Mouse (Mus musculus): ENCODE results near the gene Plekhg4. TPM values are rescaled to one million over a fixed set of nuclear protein-coding genes. Genes with fewer than 3 reads are reported as not detected.

The Plekhg4 gene
- polyA plus RNA-seq, 1 experiment from 2014 or later: not detected

DNA sequence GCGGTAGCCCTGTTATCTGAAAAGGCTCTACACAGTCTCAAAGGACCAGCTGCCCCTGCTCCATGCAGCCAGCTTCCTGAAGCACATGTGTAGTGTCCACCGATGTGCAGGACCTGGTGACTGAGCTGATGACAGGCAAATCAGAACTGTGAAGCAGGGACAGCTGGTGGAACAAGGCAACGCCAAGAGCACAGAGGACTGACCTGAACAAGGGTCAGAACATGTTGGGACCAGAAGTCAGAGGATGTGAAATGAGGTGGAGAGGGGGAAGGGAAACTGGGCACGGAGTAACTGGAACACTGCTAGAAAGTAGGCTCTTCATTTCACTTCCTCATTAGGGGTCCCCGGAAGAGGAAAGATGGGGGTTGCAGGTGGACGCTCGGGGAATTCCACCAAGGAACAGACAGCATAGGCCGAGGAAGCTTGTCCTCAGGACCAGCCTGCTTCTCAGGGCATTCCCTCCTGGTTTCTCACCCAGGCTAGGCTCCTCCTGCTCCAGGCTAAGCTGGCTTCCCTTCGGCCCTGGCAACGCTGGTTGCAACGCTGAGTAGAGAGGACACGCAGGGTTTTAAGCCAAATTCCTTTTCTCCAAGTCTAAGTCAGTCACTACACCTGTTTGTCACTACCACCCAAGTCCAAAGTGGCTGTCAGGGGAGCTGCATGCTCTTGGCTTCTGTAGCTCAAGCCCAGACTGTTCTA is 20.2 kb downstream of the Plekhg4 start:
- no peak overlapping the region for H3K27ac ChIP-seq (ENCODE audit: low read depth)
- DNase-seq: no peak
- no peak overlapping the region for H3K4me3 ChIP-seq (ENCODE audit: low read depth, low read length)
- no peak overlapping the region; the same call in 1 of the 2 replicates for H3K9ac ChIP-seq (replicated peaks)
- no peaks in the 10 kb centered on the region for H3K27me3 ChIP-seq (ENCODE audit: insufficient read depth, low read length)
- no peaks in the 10 kb centered on the region for H3K4me1 ChIP-seq (ENCODE audit: insufficient read depth)
- no peaks in the 10 kb centered on the region for H3K36me3 ChIP-seq (replicated peaks; ENCODE audit: insufficient read depth, low read length)
- H3K9me3 ChIP-seq (ENCODE audit: low read length): no peaks in the 10 kb centered on the region
- TF ChIP-seq CTCF (IDR thresholded peaks at IDR 0.05; ENCODE audit: low read depth) (no peak), EP300 (IDR thresholded peaks at IDR 0.05; ENCODE audit: low read depth) (no peak)
- 64% methylated on average over 12 of the region's 12 CpGs for WGBS (ENCODE audit: insufficient replicate concordance)
- H3K4me2 ChIP-seq (ENCODE audit: low read depth, low read length): no peak overlapping the region
- no peak for ATAC-seq

DNA sequence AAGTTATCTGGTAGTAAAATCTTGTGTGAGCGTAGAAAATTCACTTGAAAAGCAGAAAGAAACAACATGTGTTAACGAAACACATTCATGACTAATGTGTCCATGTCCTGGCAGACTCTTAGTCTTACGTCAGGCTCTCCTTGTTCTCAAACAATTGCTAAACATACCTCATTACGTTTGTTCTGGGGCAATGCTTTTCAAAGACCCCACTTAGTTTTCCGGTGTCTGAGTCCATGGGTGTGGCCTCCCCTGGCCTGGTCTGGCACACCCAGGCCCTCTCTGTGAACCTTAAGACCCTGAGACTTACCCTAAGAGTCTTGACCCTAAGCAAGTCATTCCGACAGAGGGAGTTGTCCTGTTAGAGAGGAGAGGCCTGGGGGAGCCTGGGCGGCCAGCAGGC is 20.8 kb downstream of the Plekhg4 start:
- ATAC-seq (no peak), DNase-seq (no peak)
- no peaks in the 10 kb centered on the region for H3K27me3 ChIP-seq (ENCODE audit: insufficient read depth, low read length)

GRCm38 (mm10) chr8:105397747-105398146 is 24.7 kb downstream of the Plekhg4 start:
- H3K9ac ChIP-seq (replicated peaks): no peak overlapping the region
- H3K36me3 ChIP-seq (replicated peaks; ENCODE audit: insufficient read depth, low read length): no peaks in the 10 kb centered on the region
- DNase-seq: no peak
- TF ChIP-seq EP300 (IDR thresholded peaks at IDR 0.05; ENCODE audit: low read depth) (no peak), CTCF (IDR thresholded peaks at IDR 0.05; ENCODE audit: low read depth) (peak; percentile 67)
- H3K27me3 ChIP-seq (ENCODE audit: insufficient read depth, low read length): no peaks in the 10 kb centered on the region
- H3K4me2 ChIP-seq (ENCODE audit: low read depth, low read length): no peak overlapping the region
- no peak for ATAC-seq
- H3K4me3 ChIP-seq (ENCODE audit: low read depth, low read length): no peak overlapping the region
- H3K4me1 ChIP-seq (ENCODE audit: insufficient read depth): no peaks in the 10 kb centered on the region
- WGBS (ENCODE audit: insufficient replicate concordance): 28% methylated on average over 3 of the region's 3 CpGs
- H3K27ac ChIP-seq (ENCODE audit: low read depth): no peak overlapping the region
- no peaks in the 10 kb centered on the region for H3K9me3 ChIP-seq (ENCODE audit: low read length)

More for the DNA sequence above, 20.8 kb downstream of the Plekhg4 start:
- H3K27ac ChIP-seq (ENCODE audit: low read depth): no peak overlapping the region
- no peak overlapping the region for H3K9ac ChIP-seq (replicated peaks)
- H3K4me1 ChIP-seq (ENCODE audit: insufficient read depth): no peaks in the 10 kb centered on the region
- no peaks in the 10 kb centered on the region for H3K9me3 ChIP-seq (ENCODE audit: low read length)
- no peak overlapping the region for H3K4me3 ChIP-seq (ENCODE audit: low read depth, low read length)
- no peak for TF ChIP-seq EP300 (IDR thresholded peaks at IDR 0.05; ENCODE audit: low read depth)
- TF ChIP-seq CTCF (IDR thresholded peaks at IDR 0.05; ENCODE audit: low read depth): no peak
- WGBS (ENCODE audit: insufficient replicate concordance): 67% methylated on average over 7 of the region's 7 CpGs
- H3K36me3 ChIP-seq (replicated peaks; ENCODE audit: insufficient read depth, low read length): no peaks in the 10 kb centered on the region
- H3K4me2 ChIP-seq (ENCODE audit: low read depth, low read length): no peak overlapping the region

DNA sequence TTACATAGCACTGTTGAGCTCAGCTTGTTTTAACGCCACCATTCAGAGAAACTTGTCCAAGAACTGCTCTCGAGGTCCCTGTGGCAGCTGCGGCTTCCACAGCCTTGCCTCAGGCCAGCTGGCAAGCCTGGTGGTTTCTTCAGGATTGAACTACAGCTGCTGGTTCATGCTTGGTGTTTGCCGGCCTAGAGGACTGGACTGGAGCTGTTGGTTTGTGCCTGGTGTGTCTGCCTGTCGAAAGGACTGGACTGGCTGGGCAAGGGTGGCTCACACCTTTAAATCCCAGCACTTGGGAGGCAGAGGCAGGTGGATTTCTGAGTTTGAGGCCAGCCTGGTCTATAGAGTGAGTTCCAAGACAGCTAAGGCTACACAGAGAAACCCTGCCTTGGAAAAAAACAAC is 26.9 kb downstream of the Plekhg4 start:
- H3K27me3 ChIP-seq (ENCODE audit: insufficient read depth, low read length): no peaks in the 10 kb centered on the region
- H3K9ac ChIP-seq (replicated peaks): no peak overlapping the region
- no peak overlapping the region for H3K4me3 ChIP-seq (ENCODE audit: low read depth, low read length)
- ATAC-seq (no peak), DNase-seq (no peak)
- no peak overlapping the region for H3K4me2 ChIP-seq (ENCODE audit: low read depth, low read length)
- 78% methylated on average over 5 of the region's 5 CpGs for WGBS (ENCODE audit: insufficient replicate concordance)
- no peaks in the 10 kb centered on the region for H3K9me3 ChIP-seq (ENCODE audit: low read length)
- TF ChIP-seq CTCF (IDR thresholded peaks at IDR 0.05; ENCODE audit: low read depth): no peak
- no peak for TF ChIP-seq EP300 (IDR thresholded peaks at IDR 0.05; ENCODE audit: low read depth)
- H3K4me1 ChIP-seq (ENCODE audit: insufficient read depth): no peaks in the 10 kb centered on the region
- H3K36me3 ChIP-seq (replicated peaks; ENCODE audit: insufficient read depth, low read length): no peaks in the 10 kb centered on the region
- no peak overlapping the region for H3K27ac ChIP-seq (ENCODE audit: low read depth)

- Histone ChIP-seq H3K4me1 (ENCODE audit: insufficient read depth) (no peaks in the 10 kb centered on the region), H3K4me2 (ENCODE audit: low read depth, low read length) (no peak overlapping the region), H3K9me3 (ENCODE audit: low read length) (no peaks in the 10 kb centered on the region), H3K27me3 (ENCODE audit: insufficient read depth, low read length) (no peaks in the 10 kb centered on the region), H3K36me3 (replicated peaks; ENCODE audit: insufficient read depth, low read length) (no peaks in the 10 kb centered on the region), H3K27ac (ENCODE audit: low read depth) (no peak overlapping the region), H3K9ac (replicated peaks) (no peak overlapping the region), H3K4me3 (ENCODE audit: low read depth, low read length) (no peak overlapping the region)
- TF ChIP-seq CTCF (IDR thresholded peaks at IDR 0.05; ENCODE audit: low read depth): no peak
- TF ChIP-seq EP300 (IDR thresholded peaks at IDR 0.05; ENCODE audit: low read depth): no peak
- DNase-seq (no peak), ATAC-seq (no peak)
- WGBS (ENCODE audit: insufficient replicate concordance): 78% methylated on average over 8 of the region's 8 CpGs
Measured at GRCm38 (mm10) chr8:105403467-105403866, 30.4 kb downstream of the Plekhg4 start.

- H3K27ac ChIP-seq (ENCODE audit: low read depth): no peak overlapping the region
- no peaks in the 10 kb centered on the region for H3K36me3 ChIP-seq (replicated peaks; ENCODE audit: insufficient read depth, low read length)
- H3K27me3 ChIP-seq (ENCODE audit: insufficient read depth, low read length): no peaks in the 10 kb centered on the region
- no peaks in the 10 kb centered on the region for H3K9me3 ChIP-seq (ENCODE audit: low read length)
- TF ChIP-seq CTCF (IDR thresholded peaks at IDR 0.05; ENCODE audit: low read depth) (no peak), EP300 (IDR thresholded peaks at IDR 0.05; ENCODE audit: low read depth) (no peak)
- WGBS (ENCODE audit: insufficient replicate concordance): 74% methylated on average over 1 of the region's 1 CpGs
- no peak overlapping the region for H3K4me3 ChIP-seq (ENCODE audit: low read depth, low read length)
- DNase-seq (no peak), ATAC-seq (no peak)
- no peaks in the 10 kb centered on the region for H3K4me1 ChIP-seq (ENCODE audit: insufficient read depth)
- no peak overlapping the region for H3K9ac ChIP-seq (replicated peaks)
- no peak overlapping the region for H3K4me2 ChIP-seq (ENCODE audit: low read depth, low read length)
Measured at GRCm38 (mm10) chr8:105404496-105404895, 31.4 kb downstream of the Plekhg4 start.

Data from liver, postnatal 0 days (tissue).